Comparison of ENCODE assay signal across 19 mouse cellular contexts in genomic region chr15:80836246-80836645, GRCm38 (mm10).
"Had no signal": no experiment of that assay in that cellular context is flagged by ENCODE, and none has a peak within 500 bp of the region (broad histone marks: within the 10 kb centered on the region; RNA-seq: fewer than 3 reads in every experiment).

No protein-coding gene starts in this region.

- H3K4me3 ChIP-seq: lung, embryonic 15.5 days; megakaryocyte, embryonic 14.5 days; midbrain, embryonic 13.5 days; midbrain, embryonic 15.5 days; neural tube, embryonic 13.5 days; neural tube, embryonic 15.5 days had no signal

- H3K27me3 ChIP-seq: lung, embryonic 15.5 days; megakaryocyte, embryonic 14.5 days; midbrain, embryonic 13.5 days; midbrain, embryonic 15.5 days; neural tube, embryonic 13.5 days; neural tube, embryonic 15.5 days had no signal

- ATAC-seq: midbrain, embryonic 13.5 days; midbrain, embryonic 15.5 days had no signal

- H3K9ac ChIP-seq: lung, embryonic 15.5 days; midbrain, embryonic 13.5 days; midbrain, embryonic 15.5 days; neural tube, embryonic 13.5 days; neural tube, embryonic 15.5 days had no signal

- H3K36me3 ChIP-seq: lung, embryonic 15.5 days; midbrain, embryonic 13.5 days; midbrain, embryonic 15.5 days; neural tube, embryonic 13.5 days; neural tube, embryonic 15.5 days had no signal

- H3K4me2 ChIP-seq: lung, embryonic 15.5 days; midbrain, embryonic 11.5 days; midbrain, embryonic 13.5 days; midbrain, embryonic 15.5 days; neural tube, embryonic 13.5 days; neural tube, embryonic 15.5 days had no signal

- H3K9me3 ChIP-seq: lung, embryonic 15.5 days; megakaryocyte, embryonic 14.5 days; midbrain, embryonic 13.5 days; midbrain, embryonic 15.5 days; neural tube, embryonic 13.5 days; neural tube, embryonic 15.5 days had no signal

- H3K27ac ChIP-seq: lung, embryonic 15.5 days; macrophage; midbrain, embryonic 13.5 days; midbrain, embryonic 15.5 days; neural tube, embryonic 13.5 days; neural tube, embryonic 15.5 days had no signal

- DNase-seq: lung, adult 2 months; lung, postnatal 14 days; lung, postnatal 36 days; retina, postnatal 1 day; right cerebral cortex, adult 18-20 months; right cerebral cortex, postnatal 25 days; right cerebral cortex, postnatal 4 days; spleen, adult 18-20 months; thymus, adult 18-20 months; thymus, postnatal 14 days; thymus, postnatal 36 days had no signal
